Mouse (Mus musculus): Measurements from ENCODE around the gene Pom121l2. TPM values are rescaled to one million over a fixed set of nuclear protein-coding genes. Genes with fewer than 3 reads are reported as not detected.

The Pom121l2 gene
- polyA plus RNA-seq, 1 experiment from 2014 or later = 0.09 TPM

DNA sequence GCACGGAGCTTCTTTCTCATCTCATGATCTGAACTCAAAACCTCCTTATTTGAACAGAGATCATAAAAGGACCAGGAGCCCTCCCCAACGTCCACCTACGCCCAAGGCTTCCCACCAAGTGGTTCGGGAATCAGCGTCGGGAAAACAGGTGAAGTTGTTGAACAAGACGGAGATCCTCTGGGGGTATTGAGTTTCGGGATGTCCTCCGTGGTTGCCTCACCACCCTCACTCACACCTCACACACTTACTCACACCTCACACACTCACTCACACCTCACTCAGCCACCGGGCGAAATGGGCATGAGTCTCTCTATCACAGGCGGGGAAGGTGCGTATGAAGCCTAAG is 15.8 kb downstream of the Pom121l2 start:
- Histone ChIP-seq H3K27me3 (ENCODE audit: insufficient read depth, poor library complexity, severe bottlenecking) (peaks cover 53% of the 10 kb centered on the region), H3K4me3 (peak overlapping the region; percentile 65), H3K36me3 (no peaks in the 10 kb centered on the region), H3K9me3 (no peaks in the 10 kb centered on the region), H3K4me1 (peaks cover 13% of the 10 kb centered on the region; the same call in 1 of the 2 replicates), H3K27ac (no peak overlapping the region)
- DNase-seq (ENCODE audit: low spot score) = no peak
- WGBS = under 1% methylated on average over 13 of the region's 13 CpGs

GRCm38 (mm10) chr13:21997201-21997820 is 16.3 kb downstream of the Pom121l2 start:
- H3K27ac ChIP-seq = no peak overlapping the region
- no peaks in the 10 kb centered on the region for H3K36me3 ChIP-seq
- H3K4me3 ChIP-seq = peak overlapping the region; percentile 65
- H3K4me1 ChIP-seq = peaks cover 13% of the 10 kb centered on the region; the same call in 1 of the 2 replicates
- peak; percentile 72 for DNase-seq (ENCODE audit: low spot score)
- 2% methylated on average over 21 of the region's 21 CpGs for WGBS
- peaks cover 58% of the 10 kb centered on the region for H3K27me3 ChIP-seq (ENCODE audit: insufficient read depth, poor library complexity, severe bottlenecking)
- H3K9me3 ChIP-seq = no peaks in the 10 kb centered on the region

GRCm38 (mm10) chr13:21997821-21998220 is 16.8 kb downstream of the Pom121l2 start:
- Histone ChIP-seq H3K27ac (no peak overlapping the region), H3K4me1 (peaks cover 13% of the 10 kb centered on the region; the same call in 1 of the 2 replicates), H3K27me3 (ENCODE audit: insufficient read depth, poor library complexity, severe bottlenecking) (peaks cover 63% of the 10 kb centered on the region), H3K4me3 (peak overlapping the region; percentile 65), H3K36me3 (no peaks in the 10 kb centered on the region), H3K9me3 (no peaks in the 10 kb centered on the region)
- WGBS = 16% methylated on average over 4 of the region's 4 CpGs
- DNase-seq (ENCODE audit: low spot score) = peak; percentile 61

DNA sequence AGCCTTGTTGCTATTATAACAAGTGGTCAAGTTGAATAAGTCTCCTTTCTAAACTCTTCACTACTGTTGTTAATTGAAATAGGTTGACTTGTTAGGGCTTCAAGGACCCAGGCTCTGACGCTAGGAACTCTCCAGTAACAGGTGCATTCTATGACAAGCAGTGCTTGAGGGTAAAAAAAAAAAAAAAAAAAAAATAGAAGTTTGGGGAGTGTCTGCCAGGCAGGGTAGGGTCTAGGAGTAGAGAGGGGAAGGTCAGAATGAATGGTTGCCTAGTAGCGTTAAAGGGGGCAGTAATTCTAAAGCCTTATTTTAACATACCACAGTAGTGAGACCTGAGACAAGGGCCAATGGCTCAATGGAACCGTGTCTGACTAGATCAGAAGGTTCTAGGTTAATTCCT is 17.4 kb downstream of the Pom121l2 start:
- no peak for DNase-seq (ENCODE audit: low spot score)
- WGBS = 32% methylated on average over 3 of the region's 3 CpGs
- peaks cover 13% of the 10 kb centered on the region; the same call in 1 of the 2 replicates for H3K4me1 ChIP-seq
- H3K27me3 ChIP-seq (ENCODE audit: insufficient read depth, poor library complexity, severe bottlenecking) = peaks cover 69% of the 10 kb centered on the region
- no peaks in the 10 kb centered on the region for H3K9me3 ChIP-seq
- H3K36me3 ChIP-seq = no peaks in the 10 kb centered on the region
- H3K4me3 ChIP-seq = no peak overlapping the region
- no peak overlapping the region for H3K27ac ChIP-seq

DNA sequence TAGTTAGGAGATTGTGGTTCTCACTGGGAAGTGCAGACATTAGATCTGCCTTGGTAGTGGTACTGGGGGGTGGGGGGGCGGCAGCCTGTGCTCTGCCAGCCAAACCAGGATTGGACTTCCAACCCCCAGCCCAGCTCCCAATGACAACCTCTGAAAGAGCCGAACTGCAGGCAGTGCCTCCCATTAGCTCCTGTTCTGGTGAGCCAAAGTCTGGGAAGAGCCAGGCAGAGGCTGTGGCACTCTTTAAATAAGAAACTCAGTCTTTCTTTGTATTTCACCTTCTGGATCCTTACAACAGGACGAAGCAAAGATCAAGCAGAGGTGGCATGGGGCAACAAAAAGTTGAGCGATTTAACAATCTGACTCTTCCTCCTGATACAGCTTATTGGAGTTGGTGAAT is 18.2 kb downstream of the Pom121l2 start:
- WGBS = 40% methylated on average over 4 of the region's 4 CpGs
- DNase-seq (ENCODE audit: low spot score) = no peak
- Histone ChIP-seq H3K36me3 (no peaks in the 10 kb centered on the region), H3K27ac (no peak overlapping the region), H3K4me3 (no peak overlapping the region), H3K9me3 (no peaks in the 10 kb centered on the region), H3K27me3 (ENCODE audit: insufficient read depth, poor library complexity, severe bottlenecking) (peaks cover 76% of the 10 kb centered on the region), H3K4me1 (peaks cover 13% of the 10 kb centered on the region; the same call in 1 of the 2 replicates)

- H3K27ac ChIP-seq = no peak overlapping the region
- H3K9me3 ChIP-seq = no peaks in the 10 kb centered on the region
- 55% methylated on average over 2 of the region's 2 CpGs for WGBS
- H3K36me3 ChIP-seq = no peaks in the 10 kb centered on the region
- H3K27me3 ChIP-seq (ENCODE audit: insufficient read depth, poor library complexity, severe bottlenecking) = peaks cover 98% of the 10 kb centered on the region
- DNase-seq (ENCODE audit: low spot score) = no peak
- peaks cover 16% of the 10 kb centered on the region for H3K4me1 ChIP-seq
- no peak overlapping the region for H3K4me3 ChIP-seq
These were observed 20.4 kb downstream of the Pom121l2 start for GRCm38 (mm10) chr13:22001346-22001745.

DNA sequence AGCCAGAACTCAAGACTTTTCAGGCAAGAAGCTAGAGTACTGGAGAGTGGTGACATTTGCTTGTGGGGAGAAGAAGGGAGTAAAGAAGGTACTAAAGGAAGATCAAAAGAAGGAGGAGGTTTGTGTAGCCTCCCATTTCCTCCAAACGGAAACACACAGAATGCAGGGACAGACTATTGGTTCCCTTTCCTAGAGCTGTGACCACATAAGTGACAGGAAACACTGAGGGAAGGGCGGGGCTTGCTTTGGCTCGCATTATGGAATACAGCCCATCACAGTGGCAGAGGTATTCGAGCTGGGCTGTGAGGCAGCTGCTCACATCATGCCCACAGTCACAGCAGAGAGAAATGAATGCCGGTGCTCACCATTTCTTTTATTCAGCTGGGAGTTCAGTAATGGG is 20.8 kb downstream of the Pom121l2 start:
- Histone ChIP-seq H3K4me3 (0 out of 2 replicates have a peak overlapping the region, but pooled peaks have one; percentile 5), H3K27me3 (ENCODE audit: insufficient read depth, poor library complexity, severe bottlenecking) (peaks cover 100% of the 10 kb centered on the region), H3K36me3 (no peaks in the 10 kb centered on the region), H3K9me3 (no peaks in the 10 kb centered on the region), H3K27ac (no peak overlapping the region), H3K4me1 (peaks cover 18% of the 10 kb centered on the region)
- WGBS = 27% methylated on average over 5 of the region's 5 CpGs
- DNase-seq (ENCODE audit: low spot score) = no peak

DNA sequence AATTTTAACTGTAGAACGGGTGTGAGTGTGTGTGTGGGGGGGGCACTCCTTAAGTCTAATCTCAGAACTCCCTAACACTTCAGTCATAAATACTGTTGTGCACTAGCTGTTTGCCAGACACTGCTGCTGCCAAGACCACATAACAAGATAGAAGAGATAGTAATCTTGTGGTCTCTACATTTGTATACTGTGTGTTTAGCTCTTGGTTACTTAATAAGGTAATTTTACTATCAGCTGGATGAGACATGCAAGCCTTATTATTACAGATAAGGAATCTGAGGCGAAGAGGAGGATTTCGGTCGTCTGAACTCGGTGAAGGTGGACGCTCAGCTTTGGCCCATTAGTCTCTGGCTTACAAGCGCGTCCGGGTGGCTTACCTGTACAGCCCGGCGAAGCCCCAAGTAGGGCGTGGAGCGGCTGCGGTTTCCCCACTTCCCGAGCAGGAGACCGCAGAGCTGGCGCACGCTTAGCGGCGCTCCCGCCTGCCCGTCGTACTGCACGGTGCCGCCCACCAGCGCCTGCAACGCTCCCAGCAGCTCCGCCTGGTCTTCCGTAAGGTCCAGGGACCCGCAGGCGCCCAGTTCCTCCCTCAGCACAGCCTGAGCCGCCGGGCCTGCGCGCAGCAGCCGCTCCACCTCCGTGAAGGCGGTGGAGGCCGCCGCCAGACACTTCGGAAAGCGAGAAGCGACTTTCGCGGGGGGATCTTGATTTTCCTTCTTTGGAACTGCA is 24.8 kb downstream of the Pom121l2 start:
- H3K4me3 ChIP-seq = peak overlapping the region; percentile 69
- 0 out of 2 replicates have a peak overlapping the region, but pooled peaks have one; percentile 22 for H3K27ac ChIP-seq
- WGBS = under 1% methylated on average over 45 of the region's 45 CpGs
- no peaks in the 10 kb centered on the region for H3K9me3 ChIP-seq
- H3K36me3 ChIP-seq = no peaks in the 10 kb centered on the region
- DNase-seq (ENCODE audit: low spot score) = no peak
- H3K4me1 ChIP-seq = peaks cover 18% of the 10 kb centered on the region
- peaks cover 100% of the 10 kb centered on the region for H3K27me3 ChIP-seq (ENCODE audit: insufficient read depth, poor library complexity, severe bottlenecking)

- peak overlapping the region; percentile 69 for H3K4me3 ChIP-seq
- WGBS = under 1% methylated on average over 38 of the region's 38 CpGs
These were observed 25.5 kb downstream of the Pom121l2 start for GRCm38 (mm10) chr13:22006334-22007120.

DNA sequence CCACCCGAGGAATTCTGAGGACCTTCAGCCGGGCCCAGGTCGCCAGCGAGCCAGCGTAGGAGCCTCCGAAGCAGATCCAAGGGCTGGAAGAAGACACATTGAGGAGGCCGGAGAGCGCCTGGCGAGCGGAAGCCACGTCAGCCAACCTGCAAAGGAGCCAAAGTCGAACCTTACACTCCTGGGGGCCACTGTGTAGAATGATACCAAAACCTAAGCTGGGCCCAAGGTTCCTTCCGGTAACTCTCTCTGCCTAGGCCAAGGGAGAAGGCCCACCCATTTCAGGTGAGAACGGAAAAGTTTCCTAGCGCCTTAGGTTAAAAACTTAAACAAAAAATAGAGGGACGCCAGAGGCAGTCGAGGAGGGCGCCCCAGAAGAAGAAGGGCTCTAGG is 26.1 kb downstream of the Pom121l2 start:
- H3K4me3 ChIP-seq = peak overlapping the region; percentile 69

More at GRCm38 (mm10) chr13:22006334-22007120, 25.5 kb downstream of the Pom121l2 start:
- Histone ChIP-seq H3K27me3 (ENCODE audit: insufficient read depth, poor library complexity, severe bottlenecking) (peaks cover 99% of the 10 kb centered on the region), H3K27ac (peak overlapping the region; percentile 36; the same call in 1 of the 2 replicates), H3K4me1 (peaks cover 18% of the 10 kb centered on the region), H3K36me3 (no peaks in the 10 kb centered on the region), H3K9me3 (no peaks in the 10 kb centered on the region)
- DNase-seq (ENCODE audit: low spot score) = no peak

GRCm38 (mm10) chr13:22007872-22008271 is 26.9 kb downstream of the Pom121l2 start:
- Histone ChIP-seq H3K36me3 (no peaks in the 10 kb centered on the region), H3K4me3 (no peak overlapping the region), H3K27ac (no peak overlapping the region), H3K27me3 (ENCODE audit: insufficient read depth, poor library complexity, severe bottlenecking) (peaks cover 97% of the 10 kb centered on the region), H3K9me3 (no peaks in the 10 kb centered on the region), H3K4me1 (peaks cover 18% of the 10 kb centered on the region)
- 57% methylated on average over 7 of the region's 7 CpGs for WGBS
- DNase-seq (ENCODE audit: low spot score) = no peak

More for the DNA sequence above, 26.1 kb downstream of the Pom121l2 start:
- Histone ChIP-seq H3K9me3 (no peaks in the 10 kb centered on the region), H3K27me3 (ENCODE audit: insufficient read depth, poor library complexity, severe bottlenecking) (peaks cover 98% of the 10 kb centered on the region), H3K36me3 (no peaks in the 10 kb centered on the region), H3K4me1 (peaks cover 18% of the 10 kb centered on the region), H3K27ac (no peak overlapping the region)
- WGBS = 2% methylated on average over 18 of the region's 18 CpGs
- no peak for DNase-seq (ENCODE audit: low spot score)

GRCm38 (mm10) chr13:22008707-22009106 is 27.7 kb downstream of the Pom121l2 start:
- H3K36me3 ChIP-seq = no peaks in the 10 kb centered on the region
- H3K27me3 ChIP-seq (ENCODE audit: insufficient read depth, poor library complexity, severe bottlenecking) = peaks cover 96% of the 10 kb centered on the region
- no peak overlapping the region for H3K4me3 ChIP-seq
- H3K27ac ChIP-seq = no peak overlapping the region
- DNase-seq (ENCODE audit: low spot score) = no peak
- peaks cover 18% of the 10 kb centered on the region for H3K4me1 ChIP-seq
- WGBS = 75% methylated on average over 3 of the region's 3 CpGs
- no peaks in the 10 kb centered on the region for H3K9me3 ChIP-seq

DNA sequence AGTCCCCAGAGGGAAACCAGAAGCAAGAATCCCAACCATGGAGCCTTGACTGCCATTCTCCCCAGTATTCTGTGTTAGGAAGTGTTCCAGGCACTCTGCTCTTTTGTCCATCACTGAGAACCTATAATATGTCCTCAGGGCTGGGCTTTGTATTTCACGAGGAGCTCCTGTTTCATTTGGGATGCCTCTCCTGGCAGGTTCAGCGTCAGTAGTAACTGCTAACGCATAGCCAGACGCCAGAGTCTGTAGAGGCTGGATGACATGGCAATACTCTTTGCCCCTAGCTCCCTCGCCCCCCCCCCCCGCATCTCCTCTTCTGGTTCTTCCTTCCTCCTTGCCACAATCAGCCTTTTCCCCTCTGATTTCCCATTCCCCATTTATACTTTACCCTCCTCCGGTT is 28.6 kb downstream of the Pom121l2 start, which contains the start of gene Prss16:
Gene Prss16, minus strand, starts transcription at position 101 of the 400 bp plus-strand sequence.
- 30% methylated on average over 7 of the region's 7 CpGs for WGBS
- Histone ChIP-seq H3K27me3 (ENCODE audit: insufficient read depth, poor library complexity, severe bottlenecking) (peaks cover 96% of the 10 kb centered on the region), H3K36me3 (no peaks in the 10 kb centered on the region), H3K27ac (no peak within 1 kb of the TSS), H3K9me3 (no peaks in the 10 kb centered on the region), H3K4me3 (no peak within 1 kb of the TSS), H3K4me1 (peaks cover 27% of the 10 kb centered on the region)
- no peak for DNase-seq (ENCODE audit: low spot score)

All from heart, embryonic 10.5 days (tissue).